Mouse (Mus musculus) frontal cortex, postnatal 36 days (tissue): ENCODE results near the gene Tmprss11a.
A peak's percentile ranks its signal among the peaks of the same experiment; 100 is the strongest.

Source experiments
- DNase-seq, 2 experiments: peaks; one replicate each; pipeline ENCODE4 v3.0.0; 2022; ENCODE audit warnings: low spot score in 2 of 2

Tmprss11a gene

DNA sequence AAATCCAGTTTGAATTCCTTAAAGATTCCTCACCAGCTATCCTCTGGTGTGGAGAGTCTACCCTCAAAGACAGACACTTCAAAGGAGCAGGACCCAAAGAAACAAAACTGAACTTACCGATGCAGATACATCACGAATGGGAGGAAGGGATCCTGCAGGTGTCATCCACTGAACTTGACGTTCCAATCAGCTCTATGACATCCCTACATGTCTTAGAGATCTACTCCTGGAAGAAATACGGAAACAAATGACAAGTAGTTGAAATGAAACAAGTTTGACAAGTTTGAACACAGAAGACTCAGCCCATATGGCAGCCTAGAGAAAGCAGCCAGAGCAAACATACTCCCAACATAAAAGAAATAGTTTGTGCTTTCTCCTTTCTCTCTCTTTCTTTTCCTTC, at the start of gene Tmprss11a:
Gene Tmprss11a, minus strand, starts transcription at position 101 of the 400 bp plus-strand sequence.
- DNase-seq = no peak

DNA sequence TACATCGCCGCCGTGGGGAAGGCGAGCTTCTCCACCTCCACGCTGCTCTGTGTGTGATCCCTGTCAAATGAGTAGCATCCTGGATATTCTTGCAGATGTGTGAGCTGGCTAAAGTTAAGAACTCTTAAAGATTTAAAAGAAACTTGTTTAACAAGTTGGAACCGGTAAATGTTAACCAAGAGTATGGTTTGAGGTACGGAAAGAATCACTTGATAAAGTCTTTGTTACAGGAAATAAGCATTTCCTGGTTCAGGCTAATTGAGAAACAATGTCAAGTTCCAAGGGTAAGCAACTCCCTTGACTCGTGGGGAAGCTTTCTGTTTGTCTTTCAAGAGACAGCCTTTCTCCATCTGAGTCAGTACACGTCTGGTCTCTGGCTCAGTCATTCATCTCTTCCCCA, 49.7 kb upstream of the Tmprss11a start, which contains the start of gene Tmprss11g:
Gene Tmprss11g, minus strand, starts transcription at position 101 of the 400 bp plus-strand sequence.
- no peak for DNase-seq

- no peak for DNase-seq
Measured at GRCm38 (mm10) chr5:86511538-86511937, 42.7 kb upstream of the Tmprss11a start.

- no peak for DNase-seq
Measured at GRCm38 (mm10) chr5:86493453-86493852, 24.7 kb upstream of the Tmprss11a start.

DNA sequence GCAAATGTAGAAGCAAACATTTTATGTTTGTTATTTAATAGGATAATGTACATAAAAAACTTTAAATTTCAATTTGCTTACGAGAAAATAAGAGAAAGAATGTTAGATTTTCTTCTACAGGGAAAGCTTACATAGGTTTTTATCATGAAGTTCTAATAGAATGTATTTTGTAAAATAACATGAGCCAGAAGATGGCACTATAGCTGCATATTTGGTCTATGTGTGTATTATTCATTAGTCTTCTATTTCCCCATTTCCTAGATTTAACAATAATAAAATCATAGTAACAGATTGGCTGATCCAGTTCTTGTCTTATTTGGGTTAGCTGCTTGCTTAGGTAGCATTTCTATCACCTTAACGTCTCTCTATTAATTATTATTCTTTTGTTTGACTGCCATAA, 13.8 kb upstream of the Tmprss11a start:
- DNase-seq = no peak

DNA sequence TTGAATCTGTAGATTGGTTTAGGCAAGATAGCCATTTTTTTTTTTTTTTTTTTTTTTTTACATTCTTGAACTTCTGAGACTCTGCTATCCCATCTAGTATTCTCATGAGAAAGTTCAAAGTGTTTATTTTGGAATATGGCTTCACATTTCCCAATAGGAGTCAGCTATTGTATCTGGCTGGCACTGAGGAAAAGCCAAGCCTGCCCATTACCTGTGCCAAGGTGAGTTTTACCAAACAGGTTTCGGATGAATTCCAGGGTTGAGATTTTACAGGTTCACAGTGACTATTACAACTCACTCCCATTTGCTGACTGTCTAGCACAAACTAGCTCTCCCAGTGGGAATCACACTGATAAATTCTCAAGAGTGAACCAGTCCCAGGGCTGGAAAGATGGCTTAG, 13.2 kb upstream of the Tmprss11a start:
- no peak for DNase-seq

- no peak for DNase-seq
Measured at GRCm38 (mm10) chr5:86473859-86474258, 5.1 kb upstream of the Tmprss11a start.

- DNase-seq = no peak
Measured at GRCm38 (mm10) chr5:86439306-86439705, 29.5 kb downstream of the Tmprss11a start.

DNA sequence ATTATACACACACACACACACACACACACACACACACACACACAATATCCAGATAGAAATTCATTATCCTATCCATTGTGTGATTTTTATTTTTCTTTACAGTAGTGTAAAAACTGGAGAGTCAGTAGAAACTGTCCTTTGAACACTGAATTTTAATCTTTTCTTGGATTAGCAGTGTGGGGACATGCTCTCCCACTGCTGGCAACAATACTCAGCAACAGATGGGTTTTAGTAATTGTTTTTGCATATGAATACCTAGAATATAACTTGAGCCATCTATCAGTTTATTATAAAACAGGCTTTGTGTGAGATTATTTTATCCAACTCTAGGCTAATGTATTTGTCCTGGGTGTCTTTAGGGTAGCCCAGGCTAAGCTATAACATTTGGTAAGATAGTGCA, 30.2 kb downstream of the Tmprss11a start:
- DNase-seq = no peak

GRCm38 (mm10) chr5:86432697-86433096, 36.1 kb downstream of the Tmprss11a start:
- DNase-seq = peak in 1 of 2 experiments; percentile 57

DNA sequence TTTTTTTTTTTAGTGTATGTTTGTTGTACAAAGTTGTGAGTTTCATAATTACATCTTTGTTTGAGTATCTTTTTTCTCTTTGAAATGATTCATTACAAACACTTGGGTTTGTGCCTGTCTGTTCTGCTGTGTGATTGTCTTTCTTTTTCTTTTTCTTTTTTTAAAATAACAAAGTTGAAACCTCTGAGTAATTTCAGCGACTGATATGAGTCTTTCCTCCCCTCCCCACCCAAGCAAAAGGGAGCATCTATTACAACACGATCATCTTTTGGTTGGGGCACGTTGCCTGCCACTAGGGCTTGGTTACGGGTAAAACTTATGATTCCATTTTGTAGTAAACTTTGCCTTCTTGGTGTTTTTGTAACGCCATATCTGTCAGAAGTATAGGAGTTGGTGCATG, 37.7 kb downstream of the Tmprss11a start:
- no peak for DNase-seq

- no peak for DNase-seq
Measured at GRCm38 (mm10) chr5:86421323-86422028, 47.3 kb downstream of the Tmprss11a start.

- DNase-seq = no peak
Measured at GRCm38 (mm10) chr5:86419494-86419893, 49.3 kb downstream of the Tmprss11a start.

- DNase-seq = no peak
Measured at GRCm38 (mm10) chr5:86414280-86414679, 54.5 kb downstream of the Tmprss11a start.

- peak in 1 of 2 experiments; percentile 8 for DNase-seq
Measured at GRCm38 (mm10) chr5:86410815-86411214, 58.0 kb downstream of the Tmprss11a start.

DNA sequence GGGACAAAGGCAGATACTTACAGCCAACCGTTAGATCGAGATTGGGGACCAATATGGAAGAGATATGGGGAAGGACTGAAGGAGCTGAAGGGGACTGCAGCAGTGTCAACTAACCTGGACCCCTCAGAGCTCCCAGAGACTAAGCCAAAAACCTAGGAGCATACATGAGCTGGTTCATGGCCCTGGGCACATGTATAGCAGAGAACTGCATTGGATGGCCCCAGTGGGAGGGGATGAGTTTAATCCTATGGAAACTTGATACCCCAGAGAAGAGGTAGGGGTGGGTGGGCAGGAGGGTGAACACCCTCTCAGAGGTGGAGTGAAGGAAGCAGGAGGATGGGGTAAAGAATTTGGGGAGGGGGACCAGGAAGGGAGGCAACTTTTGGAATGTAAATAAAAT, 60.8 kb downstream of the Tmprss11a start:
- no peak for DNase-seq

GRCm38 (mm10) chr5:86407191-86407590, 61.6 kb downstream of the Tmprss11a start:
- no peak for DNase-seq

- no peak for DNase-seq
Measured at GRCm38 (mm10) chr5:86373320-86373719, 95.5 kb downstream of the Tmprss11a start, which contains the start of gene Tmprss11d. Tmprss11d (minus strand) TSS chr5:86373420.
